Mouse (Mus musculus) heart, adult 2 months (tissue): Measurements from ENCODE around the gene Nup210l.

Experiments
- CTCF ChIP-seq: fragments of 200-600 bp; IDR thresholded peaks from 2 replicates; pipeline ENCODE4 v1.8.1; 2022; ENCODE audit warnings: antibody characterized with exemption, mild to moderate bottlenecking, moderate library complexity
- EP300 ChIP-seq: fragments of 200-500 bp; IDR thresholded peaks from 2 replicates; pipeline ENCODE4 v1.6.1; 2011; ENCODE audit warnings: low read depth, low read length, control low read depth; ENCODE audit not compliant: insufficient read depth
- POLR2A ChIP-seq: fragments of 200-500 bp; IDR thresholded peaks from 2 replicates; pipeline ENCODE4 v1.6.1; 2011; ENCODE audit warnings: mild to moderate bottlenecking, low read depth, low read length, control low read depth; ENCODE audit not compliant: insufficient read depth

DNA sequence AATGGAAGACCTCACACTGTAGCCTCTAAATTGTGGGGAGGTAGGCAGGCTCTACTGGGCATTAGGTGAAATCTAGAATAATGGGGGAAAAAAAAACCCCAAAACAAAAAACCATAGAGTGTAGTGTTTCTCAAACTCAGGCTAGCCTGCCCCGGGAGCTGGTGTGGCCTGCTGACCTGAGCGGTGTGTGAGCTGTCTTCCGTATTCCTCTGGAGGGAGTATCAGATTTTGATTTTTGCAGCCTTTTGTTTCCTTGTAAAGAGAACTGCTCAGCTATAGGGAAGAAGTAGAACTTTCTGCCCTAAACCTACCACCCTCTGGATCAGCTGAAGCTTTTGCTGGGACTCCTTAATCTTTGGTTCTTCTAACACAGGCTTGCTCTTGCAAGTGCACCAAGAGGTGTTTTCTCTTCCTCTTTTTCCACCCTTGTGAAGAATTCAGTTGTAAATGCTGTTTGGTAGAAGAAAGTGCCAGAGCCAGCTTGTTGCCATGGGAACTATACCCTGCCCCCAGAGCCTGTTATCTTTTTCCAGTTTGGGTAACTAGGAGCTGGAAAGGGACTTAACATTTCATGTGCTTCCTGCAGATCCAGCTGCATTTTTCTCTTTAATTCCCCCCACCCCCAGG, 20.1 kb upstream of the Nup210l start:
- TF ChIP-seq CTCF (no peak), EP300 (no peak), POLR2A (no peak)
